Mouse (Mus musculus) olfactory bulb, adult 2 months (tissue): ENCODE measurements at regions not wholly inside any gene's neighbourhood (a gene's known extent, or its start where the extent isn't known, plus 50 kb on each side); places are given as distances from the start of the nearest gene placed in this dataset.

Source experiments
- CTCF ChIP-seq: fragments of 200-500 bp; IDR thresholded peaks from 2 replicates; pipeline ENCODE4 v1.5.1; 2012; ENCODE audit warnings: low read depth, mild to moderate bottlenecking, low read length, moderate library complexity; ENCODE audit not compliant: insufficient read depth
- POLR2A ChIP-seq: fragments of 200-500 bp; IDR thresholded peaks from 2 replicates; pipeline ENCODE4 v1.6.1; 2012; ENCODE audit warnings: mild to moderate bottlenecking, low read depth, low read length, moderate library complexity; ENCODE audit not compliant: insufficient read depth

DNA sequence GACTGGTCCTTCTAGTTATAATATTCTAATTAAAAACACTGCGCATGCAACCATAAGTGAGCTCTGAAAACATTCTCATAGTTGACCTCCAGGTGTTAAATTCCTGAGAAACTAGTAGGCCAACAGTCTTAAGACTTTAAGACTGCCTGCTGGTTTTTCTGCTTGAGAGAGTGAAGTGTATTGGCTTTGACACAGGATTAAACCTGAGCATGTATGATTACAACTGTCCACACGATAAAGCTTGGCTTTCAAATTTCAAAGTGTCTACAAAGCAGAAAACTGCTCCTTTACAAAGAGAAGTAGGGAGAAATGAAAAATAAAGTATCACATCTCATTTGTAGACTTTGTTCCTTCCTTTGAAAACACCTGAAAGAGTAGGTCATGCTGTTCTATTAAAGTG lies 157.7 kb upstream of the Usp25 start:
- TF ChIP-seq CTCF (no peak), POLR2A (no peak)
